Mouse (Mus musculus) adrenal gland, adult 8-10 months (tissue): ENCODE measurements around the gene Twsg1. TPM values are rescaled to one million over a fixed set of nuclear protein-coding genes. Genes with fewer than 3 reads are reported as not detected.
"Not testable (repeated sequence)": the region's sequence is repeated elsewhere in the genome, so short reads cannot be mapped to it uniquely, and the experiment has no call there.

Source experiments
- DNase-seq: peaks from one replicate; pipeline ENCODE4 v3.0.0; 2022
- total RNA-seq, 4 experiments: library from RNA; stranded (reverse); gene quantifications; 2 replicates each; pipeline ENCODE4 v1.2.4; 2022

Gene Twsg1
- 100 to 1,000 TPM; 107 to 156 (median 129) TPM for total RNA-seq

GRCm38 (mm10) chr17:65950622-65951404 lies at the start of gene Twsg1:
Twsg1 (minus strand) TSS chr17:65951226.
- peak; percentile 91 for DNase-seq

- DNase-seq, result no peak
These were observed 37.3 kb upstream of the Twsg1 start for GRCm38 (mm10) chr17:65988151-65988820.

GRCm38 (mm10) chr17:65976720-65977119 lies 25.7 kb upstream of the Twsg1 start:
- not testable (repeated sequence) for DNase-seq

- no peak for DNase-seq
These were observed 16.7 kb upstream of the Twsg1 start for GRCm38 (mm10) chr17:65967751-65968150.

- DNase-seq, result no peak
These were observed 11.2 kb upstream of the Twsg1 start for GRCm38 (mm10) chr17:65962263-65962662.

- DNase-seq, result no peak
These were observed 10.6 kb upstream of the Twsg1 start for GRCm38 (mm10) chr17:65961606-65962136.

GRCm38 (mm10) chr17:65959011-65959410 lies 8.0 kb upstream of the Twsg1 start:
- no peak for DNase-seq

- no peak for DNase-seq
These were observed 7.3 kb upstream of the Twsg1 start for GRCm38 (mm10) chr17:65958366-65958765.

GRCm38 (mm10) chr17:65957782-65958325 lies 6.8 kb upstream of the Twsg1 start:
- DNase-seq, result no peak

- DNase-seq, result peak; percentile 71
These were observed 6.2 kb upstream of the Twsg1 start for GRCm38 (mm10) chr17:65956993-65957781.

GRCm38 (mm10) chr17:65956140-65956539 lies 5.1 kb upstream of the Twsg1 start:
- no peak for DNase-seq

- no peak for DNase-seq
These were observed 2.9 kb upstream of the Twsg1 start for GRCm38 (mm10) chr17:65953959-65954358.

- DNase-seq, result no peak
These were observed 1.1 kb upstream of the Twsg1 start for GRCm38 (mm10) chr17:65952083-65952482.

GRCm38 (mm10) chr17:65950183-65950582 lies 843 bp downstream of the Twsg1 start:
- no peak for DNase-seq

- peak; percentile 63 for DNase-seq
These were observed 3.7 kb downstream of the Twsg1 start for GRCm38 (mm10) chr17:65947307-65947706.

- no peak for DNase-seq
These were observed 5.6 kb downstream of the Twsg1 start for GRCm38 (mm10) chr17:65945420-65945819.

GRCm38 (mm10) chr17:65942394-65942793 lies 8.6 kb downstream of the Twsg1 start:
- DNase-seq, result no peak

GRCm38 (mm10) chr17:65941275-65941674 lies 9.8 kb downstream of the Twsg1 start:
- DNase-seq, result no peak

- no peak for DNase-seq
These were observed 10.8 kb downstream of the Twsg1 start for GRCm38 (mm10) chr17:65940221-65940620.

GRCm38 (mm10) chr17:65939461-65940192 lies 11.4 kb downstream of the Twsg1 start:
- no peak for DNase-seq

- no peak for DNase-seq
These were observed 13.4 kb downstream of the Twsg1 start for GRCm38 (mm10) chr17:65937671-65938070.

GRCm38 (mm10) chr17:65933741-65934140 lies 17.3 kb downstream of the Twsg1 start:
- DNase-seq, result no peak
